Mouse (Mus musculus) testis, adult 2 months (tissue): ENCODE results near the gene Rgs10.

Source experiments
- CTCF ChIP-seq: fragments of 200-500 bp; IDR thresholded peaks from 2 replicates; pipeline ENCODE4 v1.5.1; 2012; ENCODE audit warnings: low read depth, mild to moderate bottlenecking, inconsistent platforms, low read length, moderate library complexity; ENCODE audit not compliant: control insufficient read depth, insufficient read depth, insufficient replicate concordance
- POLR2A ChIP-seq: fragments of 200-500 bp; IDR thresholded peaks from 2 replicates; pipeline ENCODE4 v1.6.1; 2012; ENCODE audit warnings: low read depth, mild to moderate bottlenecking, inconsistent platforms, low read length, moderate library complexity; ENCODE audit not compliant: control insufficient read depth

GRCm38 (mm10) chr7:128432574-128432973 is 14.0 kb upstream of the Rgs10 start:
- no peak for TF ChIP-seq CTCF
- TF ChIP-seq POLR2A, result no peak
